Mouse (Mus musculus) liver, embryonic 16.5 days (tissue): ENCODE measurements at regions not wholly inside any gene's neighbourhood (a gene's known extent, or its start where the extent isn't known, plus 50 kb on each side); places are given as distances from the start of the nearest gene placed in this dataset.

Experiments
- ATAC-seq: fragments of 200-750 bp; cut with Nextera tagmentation; 2 replicates; pipeline ENCODE4 v1.8.0; 2017; ENCODE audit warnings: low read depth, mild to moderate bottlenecking, moderate number of reproducible peaks, moderate library complexity
- H3K27ac ChIP-seq: fragments of 300-500 bp; sonication (generic); 2 replicates; pipeline ENCODE4 v1.5.1; 2014; ENCODE audit warnings: mild to moderate bottlenecking, low read length
- H3K27me3 ChIP-seq: fragments of 300-500 bp; sonication (generic); 2 replicates; pipeline ENCODE4 v1.6.1; 2014; ENCODE audit warnings: low read depth, low read length, mixed read lengths; ENCODE audit not compliant: control insufficient read depth, insufficient read depth
- H3K36me3 ChIP-seq: fragments of 300-500 bp; sonication (generic); 2 replicates; pipeline ENCODE4 v1.6.1; 2014; ENCODE audit warnings: mild to moderate bottlenecking; ENCODE audit not compliant: control insufficient read depth, insufficient read depth
- H3K4me1 ChIP-seq: fragments of 300-500 bp; sonication (generic); 2 replicates; pipeline ENCODE4 v1.6.1; 2014; ENCODE audit warnings: low read depth, low read length, mixed read lengths; ENCODE audit not compliant: control insufficient read depth
- H3K4me2 ChIP-seq: fragments of 300-500 bp; sonication (generic); 2 replicates; pipeline ENCODE4 v1.6.1; 2014; ENCODE audit warnings: low read depth, low read length, mixed read lengths
- H3K4me3 ChIP-seq: fragments of 300-500 bp; sonication (generic); 2 replicates; pipeline ENCODE4 v1.5.1; 2014; ENCODE audit warnings: low read depth, mild to moderate bottlenecking, low read length
- H3K9ac ChIP-seq: fragments of 300-500 bp; sonication (generic); 2 replicates; pipeline ENCODE4 v1.6.1; 2014; ENCODE audit warnings: low read depth, low read length
- H3K9me3 ChIP-seq: fragments of 300-500 bp; sonication (generic); replicated peaks from 2 replicates; pipeline ENCODE4 v1.6.1; 2016; ENCODE audit warnings: low read length; ENCODE audit not compliant: control insufficient read depth
- WGBS: fragments of 180-500 bp; shearing (Covaris S2); extraction: QIAGEN DNeasy Blood & Tissue Kit; methylation state at CpG from one replicate; pipeline ENCODE4 v1.1.7; 2014; ENCODE audit not compliant: insufficient replicate concordance; 5-methylcytosine and 5-hydroxymethylcytosine counted together

DNA sequence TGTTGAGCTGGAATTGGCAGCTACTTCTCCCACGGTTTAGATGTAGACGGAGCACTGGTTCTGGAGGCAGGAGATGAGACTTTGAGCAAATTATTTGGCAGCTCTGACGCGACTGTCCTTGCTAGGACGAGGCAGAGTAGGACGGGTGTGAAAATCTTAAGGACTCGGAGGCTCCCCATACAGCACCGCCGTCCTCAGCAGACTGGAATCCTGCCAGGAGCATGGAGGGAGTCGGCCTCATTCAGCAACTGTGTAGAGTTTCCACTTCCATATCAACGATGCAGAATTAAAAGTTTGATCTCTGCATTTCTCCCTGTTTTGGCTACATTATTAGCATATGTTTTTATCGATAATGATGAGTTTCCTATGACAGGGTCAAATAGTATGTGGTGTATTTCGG is 117.7 kb upstream of the Plcz1 start:
- Histone ChIP-seq H3K36me3 (no peaks in the 10 kb centered on the region), H3K4me3 (no peak overlapping the region), H3K27ac (no peak overlapping the region), H3K4me2 (no peak overlapping the region), H3K9me3 (no peaks in the 10 kb centered on the region), H3K9ac (no peak overlapping the region), H3K4me1 (no peaks in the 10 kb centered on the region), H3K27me3 (no peaks in the 10 kb centered on the region)
- ATAC-seq: no peak
- WGBS: 66% methylated on average over 13 of the region's 13 CpGs

DNA sequence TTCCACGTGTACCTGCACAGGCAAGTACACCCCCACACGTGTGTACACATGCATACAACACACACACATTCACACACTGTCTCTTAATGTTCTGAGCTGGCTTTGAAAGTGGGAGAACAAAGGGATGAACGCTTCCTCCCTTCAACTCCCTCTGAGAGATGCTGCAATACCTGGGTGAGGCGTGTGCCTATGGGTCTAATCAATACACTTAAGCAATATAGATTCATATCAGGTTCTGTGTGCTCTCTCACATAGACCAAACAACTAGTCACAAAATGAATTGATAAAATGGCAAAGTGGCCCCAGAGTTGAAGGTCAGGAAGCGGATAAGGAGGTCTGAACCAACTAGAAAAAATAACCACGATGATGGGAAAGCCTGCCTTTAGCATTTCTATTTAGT is 116.1 kb upstream of the Plcz1 start:
- Histone ChIP-seq H3K36me3 (no peaks in the 10 kb centered on the region), H3K4me2 (no peak overlapping the region), H3K27ac (no peak overlapping the region), H3K9me3 (no peaks in the 10 kb centered on the region), H3K4me3 (no peak overlapping the region), H3K4me1 (no peaks in the 10 kb centered on the region), H3K27me3 (no peaks in the 10 kb centered on the region), H3K9ac (no peak overlapping the region)
- WGBS: 54% methylated on average over 6 of the region's 6 CpGs
- ATAC-seq: no peak

DNA sequence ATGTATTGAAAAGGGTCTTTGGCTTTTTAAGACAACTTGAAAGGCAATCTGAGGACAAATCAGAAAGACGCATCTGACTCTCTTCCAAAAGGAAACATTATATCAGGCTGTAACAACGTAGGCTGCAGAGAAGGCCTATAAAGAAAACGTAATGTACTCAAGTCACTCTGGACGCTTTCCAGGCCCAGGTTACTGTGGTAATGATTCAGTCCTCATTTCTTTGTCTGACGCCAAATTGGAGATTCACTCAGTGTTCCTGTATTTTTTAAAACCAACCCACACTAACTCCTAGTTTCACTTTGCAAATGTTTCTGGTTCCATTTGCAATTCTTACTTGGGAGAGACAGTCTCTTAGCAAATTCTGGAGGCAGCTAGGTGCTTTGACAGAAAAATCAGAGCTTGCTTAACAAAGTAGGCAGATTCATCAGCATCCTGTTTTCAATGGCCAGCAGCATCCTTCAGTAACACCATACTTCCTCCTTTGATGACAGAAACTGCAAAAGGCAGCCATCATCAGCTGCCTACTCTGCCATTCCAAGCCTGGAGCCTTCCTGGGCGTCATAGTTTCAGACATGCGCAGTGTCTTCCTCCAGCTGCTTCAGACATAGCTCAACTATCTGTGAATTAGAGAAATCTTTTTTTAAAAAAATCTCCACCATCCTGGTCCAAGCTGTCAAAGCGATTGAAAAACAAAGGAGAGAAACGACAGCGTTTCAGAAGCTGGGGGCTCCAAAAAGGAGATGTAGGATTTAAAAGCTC is 111.3 kb upstream of the Plcz1 start:
- no peaks in the 10 kb centered on the region for H3K9me3 ChIP-seq
- no peak for ATAC-seq
- H3K27me3 ChIP-seq: no peaks in the 10 kb centered on the region
- H3K4me1 ChIP-seq: no peaks in the 10 kb centered on the region
- H3K9ac ChIP-seq: no peak overlapping the region
- no peak overlapping the region for H3K4me3 ChIP-seq
- H3K36me3 ChIP-seq: no peaks in the 10 kb centered on the region
- no peak overlapping the region for H3K27ac ChIP-seq
- WGBS: 65% methylated on average over 10 of the region's 10 CpGs
- H3K4me2 ChIP-seq: no peak overlapping the region

DNA sequence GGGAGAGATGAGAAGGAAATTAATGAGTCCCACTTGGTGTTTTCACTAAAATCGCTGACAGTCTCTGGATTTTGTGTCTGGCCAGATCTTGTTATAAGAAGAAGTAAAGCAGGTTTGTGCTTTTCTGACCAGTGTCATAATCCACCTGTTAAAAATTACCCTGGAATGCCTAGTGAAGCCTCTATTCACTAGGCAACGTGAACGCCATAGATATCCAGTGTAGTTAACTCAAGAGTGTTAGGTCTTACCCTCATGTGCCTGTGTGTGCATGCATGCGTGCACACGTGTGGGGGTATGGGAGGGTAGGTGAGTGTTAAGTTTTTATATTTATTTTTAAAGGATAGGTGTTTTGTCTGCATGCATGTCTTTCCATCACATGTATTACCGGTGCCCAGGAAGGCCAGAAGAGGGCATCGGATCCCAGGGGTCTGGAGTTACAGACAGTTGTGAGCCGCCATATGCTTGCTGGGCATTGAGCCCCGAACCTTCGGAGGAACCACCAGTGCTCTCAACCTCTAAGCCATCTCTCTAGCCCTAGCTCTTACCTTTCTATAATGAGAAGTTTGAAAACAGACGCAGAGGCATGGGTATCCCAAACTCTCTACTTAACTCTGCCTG is 107.5 kb upstream of the Plcz1 start:
- no peak overlapping the region for H3K4me2 ChIP-seq
- ATAC-seq: no peak
- H3K27ac ChIP-seq: no peak overlapping the region
- no peaks in the 10 kb centered on the region for H3K27me3 ChIP-seq
- H3K36me3 ChIP-seq: no peaks in the 10 kb centered on the region
- no peak overlapping the region for H3K9ac ChIP-seq
- no peaks in the 10 kb centered on the region for H3K9me3 ChIP-seq
- no peaks in the 10 kb centered on the region for H3K4me1 ChIP-seq
- H3K4me3 ChIP-seq: no peak overlapping the region
- WGBS: 80% methylated on average over 11 of the region's 11 CpGs

DNA sequence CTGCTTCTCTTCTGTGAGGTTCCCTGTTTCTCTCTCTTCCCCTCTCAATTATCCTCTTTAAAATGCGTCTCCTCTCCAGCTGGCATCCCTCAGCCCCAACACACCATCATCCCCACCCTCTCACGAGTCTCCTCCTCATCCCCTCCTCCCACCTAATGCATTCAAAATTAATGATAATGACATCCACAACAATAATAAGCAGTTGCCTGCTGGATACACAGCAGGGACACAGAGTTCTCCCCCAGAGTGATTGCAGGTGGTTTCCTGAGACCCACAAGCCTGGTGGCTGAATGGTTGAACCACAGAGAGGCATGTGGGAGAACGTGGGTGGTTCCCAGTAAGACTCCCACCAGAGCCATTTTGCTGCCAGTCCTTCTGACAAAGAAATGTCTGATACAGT is 106.9 kb upstream of the Plcz1 start:
- H3K9ac ChIP-seq: no peak overlapping the region
- H3K27me3 ChIP-seq: no peaks in the 10 kb centered on the region
- no peak for ATAC-seq
- H3K9me3 ChIP-seq: no peaks in the 10 kb centered on the region
- H3K36me3 ChIP-seq: no peaks in the 10 kb centered on the region
- H3K4me2 ChIP-seq: no peak overlapping the region
- H3K4me1 ChIP-seq: no peaks in the 10 kb centered on the region
- 38% methylated on average over 3 of the region's 3 CpGs for WGBS
- H3K4me3 ChIP-seq: no peak overlapping the region
- no peak overlapping the region for H3K27ac ChIP-seq

DNA sequence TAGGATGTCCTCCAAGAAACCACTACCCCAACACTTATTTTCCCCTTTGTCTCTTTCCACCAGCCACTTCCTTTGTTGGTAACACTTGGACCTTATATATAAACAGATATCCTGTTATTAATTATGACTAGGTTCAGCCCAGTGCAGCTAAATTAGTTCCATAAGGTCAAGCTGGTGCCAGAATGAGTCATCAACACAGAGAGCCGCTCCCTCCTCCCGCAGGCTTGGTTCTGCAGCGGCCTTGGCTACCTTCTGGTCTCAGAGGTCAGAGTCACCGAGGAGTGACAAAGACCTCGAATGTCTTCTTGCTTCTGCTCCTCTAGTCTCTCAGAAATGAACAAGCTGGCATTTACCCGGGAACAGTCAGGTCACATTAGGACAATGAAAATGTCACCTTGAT is 106.5 kb upstream of the Plcz1 start:
- no peak for ATAC-seq
- 49% methylated on average over 6 of the region's 6 CpGs for WGBS
- H3K4me2 ChIP-seq: no peak overlapping the region

DNA sequence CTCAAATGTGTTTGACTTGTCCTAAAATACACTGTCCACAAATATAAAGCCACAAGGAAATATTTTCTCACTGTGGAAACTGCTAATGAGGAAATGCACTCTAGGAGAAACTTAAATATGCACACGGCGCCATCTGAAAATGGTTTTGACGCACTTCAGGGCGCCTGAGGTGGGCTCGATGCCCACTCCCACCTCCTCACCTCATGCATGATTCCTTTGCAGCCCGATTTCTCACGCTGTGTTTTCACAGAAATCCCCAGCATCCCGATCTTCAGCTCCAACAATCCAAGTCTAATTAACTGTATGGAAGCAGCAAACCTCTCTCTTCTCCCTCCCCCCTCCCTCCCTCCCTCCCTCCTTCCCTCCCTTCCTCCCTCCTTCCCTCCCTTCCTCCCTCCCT is 92.5 kb upstream of the Plcz1 start:
- Histone ChIP-seq H3K9ac (no peak overlapping the region), H3K9me3 (no peaks in the 10 kb centered on the region; the same call in 1 of the 2 replicates), H3K4me2 (no peak overlapping the region), H3K27ac (no peak overlapping the region), H3K36me3 (no peaks in the 10 kb centered on the region), H3K27me3 (no peaks in the 10 kb centered on the region), H3K4me3 (no peak overlapping the region), H3K4me1 (no peaks in the 10 kb centered on the region)
- ATAC-seq: no peak
- WGBS: 66% methylated on average over 8 of the region's 8 CpGs

More for the DNA sequence above, 106.5 kb upstream of the Plcz1 start:
- Histone ChIP-seq H3K27ac (no peak overlapping the region), H3K9me3 (no peaks in the 10 kb centered on the region), H3K4me3 (no peak overlapping the region), H3K36me3 (no peaks in the 10 kb centered on the region), H3K27me3 (no peaks in the 10 kb centered on the region), H3K4me1 (no peaks in the 10 kb centered on the region), H3K9ac (no peak overlapping the region)

DNA sequence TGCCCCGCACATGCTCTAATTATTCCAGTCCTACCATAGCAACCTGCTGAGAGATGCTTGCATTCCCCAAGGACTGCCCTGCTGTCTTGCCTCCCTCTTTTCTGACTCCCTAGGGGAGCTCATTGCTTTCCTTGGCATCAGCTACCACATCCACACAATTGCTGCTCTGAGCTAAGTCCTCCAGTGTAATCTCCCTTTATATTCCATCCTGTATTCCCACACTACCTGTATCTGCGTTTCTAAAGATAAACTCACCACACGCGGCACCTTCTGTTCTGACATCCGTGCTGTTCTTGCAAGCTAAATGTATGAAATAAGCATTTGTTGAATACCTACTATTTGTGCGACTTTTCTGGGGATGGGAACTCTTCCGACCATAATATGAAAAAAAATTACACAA is 85.4 kb upstream of the Plcz1 start:
- Histone ChIP-seq H3K4me1 (no peaks in the 10 kb centered on the region), H3K4me3 (no peak overlapping the region), H3K9ac (no peak overlapping the region), H3K36me3 (no peaks in the 10 kb centered on the region), H3K9me3 (no peaks in the 10 kb centered on the region; the same call in 1 of the 2 replicates), H3K27ac (no peak overlapping the region), H3K27me3 (no peaks in the 10 kb centered on the region), H3K4me2 (no peak overlapping the region)
- no peak for ATAC-seq
- WGBS: 70% methylated on average over 7 of the region's 7 CpGs

DNA sequence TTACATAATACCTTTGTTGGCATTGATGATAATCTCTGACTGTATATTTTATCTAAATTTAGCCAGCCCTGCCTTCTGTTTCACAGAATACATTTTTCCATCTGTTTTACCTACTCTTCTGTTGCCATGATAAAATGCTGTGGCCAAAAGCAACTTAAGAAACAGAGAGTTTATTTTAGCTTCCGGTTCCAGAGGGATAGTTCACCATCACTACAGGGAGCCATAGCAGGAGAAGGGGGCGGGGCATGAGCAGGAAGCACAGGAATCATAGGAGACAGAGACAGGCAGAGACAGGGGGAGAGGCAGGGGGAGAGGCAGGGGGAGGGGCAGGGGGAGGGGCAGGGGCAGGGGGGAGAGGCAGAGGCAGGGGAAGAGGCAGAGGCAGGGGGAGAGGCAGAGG is 72.8 kb upstream of the Plcz1 start:
- H3K4me3 ChIP-seq: no peak overlapping the region
- no peak overlapping the region for H3K27ac ChIP-seq
- no peak overlapping the region for H3K4me2 ChIP-seq
- H3K36me3 ChIP-seq: no peaks in the 10 kb centered on the region
- no peak for ATAC-seq
- no peaks in the 10 kb centered on the region for H3K27me3 ChIP-seq
- 75% methylated on average over 2 of the region's 2 CpGs for whole genome bisulfite sequencing
- no peaks in the 10 kb centered on the region for H3K4me1 ChIP-seq
- no peak overlapping the region for H3K9ac ChIP-seq
- no peaks in the 10 kb centered on the region for H3K9me3 ChIP-seq
